Mouse (Mus musculus) heart, embryonic 14.5 days (tissue): ENCODE results near the gene Cfap54. TPM values are rescaled to one million over a fixed set of nuclear protein-coding genes. Genes with fewer than 3 reads are reported as not detected.

Source experiments
- ATAC-seq: fragments of 200-750 bp; cut with Nextera tagmentation; 2 replicates; pipeline ENCODE4 v1.8.0; 2017; ENCODE audit warnings: low read depth, moderate TSS enrichment; ENCODE audit not compliant: insufficient number of reproducible peaks, insufficient read depth, low FRiP score
- H3K27ac ChIP-seq, 2 experiments: fragments of 200-500 bp in 1 of 2; fragments of 300-500 bp in 1 of 2; sonication (generic) in 1 of 2; replicated peaks in 1 of 2; 2 replicates each; pipeline ENCODE4 v1.5.1; 2012 to 2014; ENCODE audit warnings: low read depth in 2 of 2, low read length in 2 of 2, control low read depth in 1 of 2, mild to moderate bottlenecking in 1 of 2, mixed read lengths in 1 of 2; ENCODE audit not compliant: control insufficient read depth in 1 of 2, insufficient read depth in 1 of 2
- H3K27me3 ChIP-seq: fragments of 300-500 bp; sonication (generic); 2 replicates; pipeline ENCODE4 v1.6.1; 2014; ENCODE audit warnings: mild to moderate bottlenecking, low read length, control low read depth; ENCODE audit not compliant: control insufficient read depth, insufficient read depth
- H3K36me3 ChIP-seq: fragments of 300-500 bp; sonication (generic); 2 replicates; pipeline ENCODE4 v1.6.1; 2014; ENCODE audit warnings: mild to moderate bottlenecking, control low read depth, low read length, mixed read lengths; ENCODE audit not compliant: control insufficient read depth, insufficient read depth
- H3K4me1 ChIP-seq, 2 experiments: fragments of 200-500 bp in 1 of 2; fragments of 300-500 bp in 1 of 2; sonication (generic) in 1 of 2; 2 replicates each; pipeline ENCODE4 v1.6.1; 2012 to 2014; ENCODE audit warnings: low read length in 2 of 2, control low read depth in 1 of 2, mixed read lengths in 1 of 2; ENCODE audit not compliant: control insufficient read depth in 2 of 2, insufficient read depth in 2 of 2
- H3K4me2 ChIP-seq: fragments of 300-500 bp; sonication (generic); 2 replicates; pipeline ENCODE4 v1.6.1; 2014; ENCODE audit warnings: mild to moderate bottlenecking, low read length
- H3K4me3 ChIP-seq, 2 experiments: fragments of 200-500 bp in 1 of 2; fragments of 300-500 bp in 1 of 2; sonication (generic) in 1 of 2; 2 replicates each; pipeline ENCODE4 v1.5.1; 2012 to 2014; ENCODE audit warnings: low read length in 2 of 2, mild to moderate bottlenecking in 2 of 2, control low read depth in 1 of 2, low read depth in 1 of 2, moderate library complexity in 1 of 2; ENCODE audit not compliant: control insufficient read depth in 1 of 2, insufficient read depth in 1 of 2
- H3K9ac ChIP-seq: fragments of 300-500 bp; sonication (generic); 2 replicates; pipeline ENCODE4 v1.6.1; 2014; ENCODE audit warnings: mild to moderate bottlenecking, low read length
- H3K9me3 ChIP-seq: fragments of 300-500 bp; sonication (generic); 2 replicates; pipeline ENCODE4 v1.6.1; 2016; ENCODE audit warnings: low read length, control low read depth; ENCODE audit not compliant: control insufficient read depth
- WGBS: fragments of 180-500 bp; shearing (Covaris S2); extraction: QIAGEN DNeasy Blood & Tissue Kit; methylation state at CpG from one replicate; pipeline ENCODE4 v1.1.7; 2014; 5-methylcytosine and 5-hydroxymethylcytosine counted together
- polyA plus RNA-seq: library from polyadenylated mRNA; unstranded; fragments of >200 nt; fragmentation: Nextera tagmentation; extraction: Ambion mirVana; gene quantifications from 2 replicates; pipeline ENCODE4 v1.2.1, GENCODE M21; 2014

Cfap54 gene
- polyA plus RNA-seq, 1 experiment from 2014 or later: 0.11 TPM

DNA sequence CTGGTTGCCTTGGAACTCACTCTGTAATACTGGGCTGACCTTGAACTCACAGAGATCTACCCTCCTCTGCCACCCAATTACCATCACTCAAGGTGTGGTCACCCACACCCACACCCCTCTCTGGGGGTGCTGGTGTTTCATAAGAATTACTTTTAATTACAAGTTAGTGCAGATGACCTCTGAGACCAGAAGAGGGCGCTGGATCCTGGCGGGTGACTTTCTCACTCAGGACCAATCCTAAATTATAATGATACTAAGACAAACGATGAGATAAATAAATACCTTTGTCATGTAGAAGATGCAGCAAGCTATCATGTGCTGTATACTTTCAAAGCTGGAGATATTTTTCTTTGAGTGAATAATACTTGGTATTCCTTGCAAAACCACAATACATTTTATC lies 87.1 kb downstream of the Cfap54 start:
- H3K9me3 ChIP-seq: 0 out of 2 replicates have a peak, but pooled peaks cover 2% of the 10 kb centered on the region
- H3K4me3 ChIP-seq: no peak overlapping the region
- H3K27ac ChIP-seq: no peak overlapping the region
- 52% methylated on average over 3 of the region's 3 CpGs for WGBS
- no peaks in the 10 kb centered on the region for H3K27me3 ChIP-seq
- ATAC-seq: no peak
- H3K36me3 ChIP-seq: no peaks in the 10 kb centered on the region
- no peaks in the 10 kb centered on the region; a peak in 1 of 4 replicates for H3K4me1 ChIP-seq
- no peak overlapping the region for H3K4me2 ChIP-seq
- H3K9ac ChIP-seq: no peak overlapping the region

DNA sequence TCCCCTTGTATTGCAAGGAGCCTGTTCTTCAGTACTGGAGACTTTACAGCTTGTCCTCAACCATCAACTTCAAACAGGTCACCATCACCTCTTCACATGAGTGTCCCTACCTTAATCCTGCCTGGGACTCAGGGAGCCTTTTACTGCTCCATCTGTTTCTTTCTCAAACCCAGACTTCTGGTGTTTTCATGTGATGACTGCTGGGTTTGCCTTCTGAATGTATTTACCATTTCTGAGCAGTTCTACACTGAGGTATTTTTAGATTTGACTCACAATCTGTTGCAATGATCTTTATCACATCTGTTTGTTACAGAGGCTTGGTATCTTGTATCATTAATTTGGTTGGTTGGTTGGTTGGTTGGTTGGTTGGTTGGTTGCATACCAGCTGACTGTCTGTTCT lies 88.9 kb downstream of the Cfap54 start:
- ATAC-seq: no peak
- no peaks in the 10 kb centered on the region for H3K27me3 ChIP-seq
- H3K36me3 ChIP-seq: no peaks in the 10 kb centered on the region
- no peak overlapping the region for H3K9ac ChIP-seq
- no peak overlapping the region for H3K4me3 ChIP-seq
- no peaks in the 10 kb centered on the region; a peak in 1 of 4 replicates for H3K4me1 ChIP-seq
- no peak overlapping the region for H3K27ac ChIP-seq
- no peak overlapping the region for H3K4me2 ChIP-seq
- H3K9me3 ChIP-seq: 0 out of 2 replicates have a peak, but pooled peaks cover 2% of the 10 kb centered on the region

DNA sequence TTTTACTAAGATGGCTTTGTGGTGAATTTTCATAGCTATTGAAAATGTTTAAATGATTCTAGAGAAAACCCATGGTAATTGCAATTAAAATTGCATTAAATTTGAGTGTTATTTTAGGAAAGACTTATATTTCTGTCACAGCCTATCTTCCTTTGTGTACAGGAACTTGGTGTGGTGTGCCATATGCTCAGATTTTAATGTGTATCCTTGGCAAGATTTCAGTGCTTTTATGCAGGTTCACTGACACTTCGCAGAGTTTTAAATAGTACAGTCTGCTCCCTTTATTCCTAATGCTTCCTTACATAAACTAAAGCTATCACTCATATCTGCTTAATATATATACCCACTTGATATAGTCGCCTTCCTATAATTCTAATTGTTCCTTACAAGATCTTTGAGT lies 90.8 kb downstream of the Cfap54 start:
- H3K4me3 ChIP-seq: no peak overlapping the region
- H3K9ac ChIP-seq: no peak overlapping the region
- 73% methylated on average over 2 of the region's 2 CpGs for WGBS
- H3K27me3 ChIP-seq: no peaks in the 10 kb centered on the region
- no peaks in the 10 kb centered on the region; a peak in 1 of 4 replicates for H3K4me1 ChIP-seq
- 0 out of 2 replicates have a peak, but pooled peaks cover 2% of the 10 kb centered on the region for H3K9me3 ChIP-seq
- H3K36me3 ChIP-seq: no peaks in the 10 kb centered on the region
- no peak for ATAC-seq
- H3K4me2 ChIP-seq: no peak overlapping the region
- no peak overlapping the region for H3K27ac ChIP-seq

DNA sequence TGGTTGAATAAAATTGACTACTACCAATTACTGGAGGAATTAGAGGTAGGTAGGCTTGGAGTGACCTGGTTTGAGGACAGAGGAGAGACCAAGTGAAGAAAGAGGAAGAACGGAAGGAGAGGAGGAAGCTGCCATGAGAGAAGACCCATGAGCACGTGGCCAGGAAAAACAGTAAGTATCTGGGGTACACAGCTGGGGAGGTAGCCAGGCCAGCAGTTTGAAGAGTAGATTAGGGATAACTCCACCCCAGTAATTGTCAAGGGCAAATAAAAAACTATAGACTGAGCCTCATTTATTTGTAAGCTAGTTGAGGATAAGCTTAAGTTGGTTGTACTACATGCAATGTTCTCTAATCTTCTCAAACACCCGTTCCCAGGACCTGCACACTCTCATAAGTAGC lies 116.3 kb downstream of the Cfap54 start:
- no peak for ATAC-seq
- no peak overlapping the region for H3K27ac ChIP-seq
- 59% methylated on average over 3 of the region's 3 CpGs for WGBS
- H3K9ac ChIP-seq: no peak overlapping the region
- H3K9me3 ChIP-seq: no peaks in the 10 kb centered on the region
- H3K27me3 ChIP-seq: no peaks in the 10 kb centered on the region
- H3K4me1 ChIP-seq: no peaks in the 10 kb centered on the region
- H3K4me2 ChIP-seq: no peak overlapping the region
- H3K36me3 ChIP-seq: no peaks in the 10 kb centered on the region
- H3K4me3 ChIP-seq: no peak overlapping the region

DNA sequence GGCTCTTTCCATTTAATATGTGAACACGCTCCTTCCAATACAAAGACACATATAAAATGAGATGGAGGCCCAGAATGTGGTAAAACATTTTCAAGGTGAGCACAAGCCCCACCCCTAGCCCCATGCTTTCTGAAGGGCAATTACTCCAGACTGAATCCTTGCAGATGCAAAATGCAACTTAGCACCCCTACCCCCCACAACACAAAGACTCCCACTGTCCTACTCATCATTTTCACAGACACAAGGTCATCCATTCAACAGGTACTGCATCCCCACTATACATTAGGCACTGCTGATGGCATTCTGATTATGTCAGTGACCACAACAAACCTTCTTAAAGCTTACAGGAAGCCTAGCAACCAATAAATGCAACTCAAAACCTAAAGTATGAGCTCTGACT lies 131.4 kb downstream of the Cfap54 start:
- Histone ChIP-seq H3K9ac (no peak overlapping the region), H3K4me3 (no peak overlapping the region), H3K4me2 (no peak overlapping the region), H3K36me3 (no peaks in the 10 kb centered on the region), H3K9me3 (no peaks in the 10 kb centered on the region), H3K4me1 (no peaks in the 10 kb centered on the region), H3K27me3 (no peaks in the 10 kb centered on the region), H3K27ac (no peak overlapping the region)
- WGBS: 80% methylated on average over 1 of the region's 1 CpGs
- no peak for ATAC-seq

DNA sequence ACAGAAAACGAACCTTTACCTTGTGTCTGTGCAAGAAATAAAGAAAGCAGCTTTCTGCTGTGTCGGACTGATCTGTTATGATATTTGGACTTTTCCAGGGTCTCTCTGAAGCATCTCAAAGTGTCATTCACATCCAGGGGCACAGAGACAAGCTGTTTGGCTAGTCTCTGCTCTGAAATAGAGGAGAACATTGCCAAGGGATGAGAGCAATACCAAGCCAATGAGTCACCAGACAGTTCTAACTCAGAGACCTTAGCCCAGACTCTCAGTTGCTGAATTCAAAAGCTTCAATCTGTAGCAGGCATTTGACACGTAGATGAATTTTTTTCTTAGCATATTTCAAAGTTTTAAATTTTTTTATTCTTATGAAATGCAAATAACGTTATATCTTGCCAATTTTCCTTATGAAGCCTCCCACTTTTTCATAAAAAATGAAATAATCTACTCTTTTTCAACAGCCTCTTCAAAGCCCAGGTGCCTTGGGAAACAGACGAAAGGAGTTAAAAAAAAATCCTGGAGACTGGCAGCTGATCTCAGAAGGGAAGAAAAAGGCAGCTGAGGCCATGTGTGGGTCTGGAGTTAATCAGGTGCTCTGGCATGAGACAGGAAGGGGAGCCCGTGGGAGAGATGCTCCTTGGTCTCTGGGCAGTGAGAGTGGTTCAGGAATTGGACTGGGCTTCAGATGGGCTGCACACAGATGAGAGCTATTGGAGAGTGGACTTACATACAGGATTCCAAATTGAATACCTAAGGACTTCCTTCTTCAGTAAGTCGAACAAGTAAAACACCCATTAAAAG lies 138.4 kb downstream of the Cfap54 start:
- no peak overlapping the region for H3K27ac ChIP-seq
- H3K9me3 ChIP-seq: no peaks in the 10 kb centered on the region
- H3K4me1 ChIP-seq: no peaks in the 10 kb centered on the region
- no peaks in the 10 kb centered on the region for H3K27me3 ChIP-seq
- WGBS: 52% methylated on average over 7 of the region's 7 CpGs
- H3K36me3 ChIP-seq: no peaks in the 10 kb centered on the region
- no peak overlapping the region for H3K9ac ChIP-seq
- H3K4me2 ChIP-seq: no peak overlapping the region
- no peak overlapping the region for H3K4me3 ChIP-seq
- ATAC-seq: no peak

DNA sequence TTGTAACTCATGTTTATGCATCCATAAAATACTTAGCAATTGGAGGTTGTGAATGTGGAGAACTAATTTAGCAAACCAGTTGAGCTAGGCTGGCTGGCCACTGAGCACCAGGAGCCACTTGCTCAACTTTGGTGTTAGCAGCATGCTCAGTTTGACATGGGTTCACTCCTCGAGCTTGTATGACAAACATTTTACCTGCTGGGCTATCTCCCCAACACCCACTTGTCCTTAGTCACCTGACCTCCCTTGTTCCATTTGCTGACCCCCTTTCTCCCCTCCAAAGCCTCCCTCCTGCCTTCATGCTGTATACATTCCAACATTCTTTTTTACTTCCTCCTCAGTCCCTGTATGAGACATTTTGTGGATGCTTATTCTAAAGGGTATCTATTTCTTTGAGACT lies 139.8 kb downstream of the Cfap54 start:
- Histone ChIP-seq H3K9me3 (no peaks in the 10 kb centered on the region), H3K4me1 (no peaks in the 10 kb centered on the region), H3K4me3 (no peak overlapping the region), H3K36me3 (no peaks in the 10 kb centered on the region), H3K27me3 (no peaks in the 10 kb centered on the region), H3K4me2 (no peak overlapping the region), H3K27ac (no peak overlapping the region), H3K9ac (no peak overlapping the region)
- no peak for ATAC-seq
- 57% methylated on average over 1 of the region's 1 CpGs for WGBS
